Mouse (Mus musculus) kidney, postnatal 10 days (tissue): ENCODE measurements around the gene Cartpt.
"Not testable (repeated sequence)": the region's sequence is repeated elsewhere in the genome, so short reads cannot be mapped to it uniquely, and the experiment has no call there.

Experiments used
- DNase-seq: peaks from one replicate; pipeline ENCODE4 v3.0.0; 2021; ENCODE audit warnings: mixed read lengths

Gene Cartpt

DNA sequence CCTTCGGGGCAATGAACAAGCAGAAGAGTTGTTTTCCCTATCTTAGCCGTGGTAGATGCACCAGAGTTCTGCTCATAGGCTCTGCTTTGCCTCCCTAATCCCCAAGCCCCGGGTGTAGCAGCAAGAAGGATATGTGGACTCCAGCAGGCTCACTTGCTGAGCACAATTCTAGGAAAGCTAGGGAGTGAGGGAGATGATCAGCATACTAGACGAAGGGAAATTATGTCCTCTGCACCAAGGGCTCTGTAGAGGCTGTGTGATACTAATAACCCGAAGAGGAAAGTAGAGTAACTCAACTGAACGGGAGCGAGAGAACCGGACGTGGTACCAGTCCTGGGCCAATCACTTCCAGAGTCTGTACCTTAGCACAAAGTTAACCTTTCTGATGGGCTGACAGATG lies at the start of gene Cartpt:
Cartpt (minus strand) TSS at position 127 of the 400 bp plus-strand sequence.
- no peak for DNase-seq

DNA sequence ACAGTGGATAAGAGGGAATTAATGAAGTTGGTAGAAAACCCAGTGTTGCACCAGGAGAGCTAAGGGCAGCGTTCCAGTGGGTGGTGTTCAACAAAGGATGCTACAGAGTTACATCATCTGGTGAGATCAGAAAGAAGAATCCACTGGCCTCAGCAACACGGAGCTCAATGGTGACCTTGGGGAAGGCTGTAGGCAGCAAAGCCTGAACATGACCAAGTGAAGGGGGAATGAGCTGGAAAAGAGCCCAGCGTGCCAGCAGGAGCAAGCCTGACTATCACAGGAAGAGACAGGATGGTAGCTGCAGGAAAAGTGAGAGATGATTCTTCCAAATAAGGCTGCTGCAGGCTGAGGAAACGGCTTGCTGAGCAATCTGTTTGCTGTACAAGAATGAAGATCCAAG lies 46.5 kb upstream of the Cartpt start:
- DNase-seq: no peak

DNA sequence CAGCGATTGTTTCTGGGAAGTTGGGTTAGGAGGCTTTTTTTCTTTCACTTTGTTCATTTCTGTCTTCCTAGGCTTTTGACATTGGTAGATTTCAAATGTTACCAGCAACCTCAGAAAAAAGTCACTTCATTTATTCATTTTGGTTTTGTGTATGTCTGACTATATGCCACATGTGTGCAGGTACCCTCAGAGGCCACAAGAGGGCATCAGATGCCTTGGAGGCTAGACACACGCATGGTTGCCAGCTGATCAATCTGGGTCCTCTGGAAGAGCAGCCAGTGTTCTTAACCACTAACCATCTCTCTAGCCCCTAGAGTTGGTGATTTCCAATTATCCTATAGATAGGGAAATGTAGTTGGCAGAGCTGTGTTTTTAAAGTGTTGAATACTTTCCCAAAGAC lies 42.6 kb upstream of the Cartpt start:
- DNase-seq: no peak

DNA sequence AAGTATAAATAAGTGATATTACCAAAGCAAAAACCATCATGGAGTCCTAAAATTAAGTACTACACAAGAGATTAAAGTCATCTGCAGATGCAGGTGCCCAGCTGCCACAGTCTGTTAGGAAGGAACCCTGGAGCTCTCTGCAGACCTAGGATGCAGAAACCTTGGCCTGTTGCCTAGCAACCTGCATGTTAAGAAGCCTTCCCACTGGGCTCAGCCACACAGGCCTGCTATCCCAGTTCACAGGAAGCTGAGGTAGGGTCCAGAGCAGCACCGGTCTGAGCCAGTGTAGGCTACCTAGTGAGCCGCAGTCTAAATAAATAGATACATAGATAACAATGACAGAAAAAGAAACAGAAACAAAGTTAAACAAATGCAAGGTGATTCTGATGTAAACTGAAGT lies 39.7 kb upstream of the Cartpt start:
- DNase-seq: peak; percentile 15

DNA sequence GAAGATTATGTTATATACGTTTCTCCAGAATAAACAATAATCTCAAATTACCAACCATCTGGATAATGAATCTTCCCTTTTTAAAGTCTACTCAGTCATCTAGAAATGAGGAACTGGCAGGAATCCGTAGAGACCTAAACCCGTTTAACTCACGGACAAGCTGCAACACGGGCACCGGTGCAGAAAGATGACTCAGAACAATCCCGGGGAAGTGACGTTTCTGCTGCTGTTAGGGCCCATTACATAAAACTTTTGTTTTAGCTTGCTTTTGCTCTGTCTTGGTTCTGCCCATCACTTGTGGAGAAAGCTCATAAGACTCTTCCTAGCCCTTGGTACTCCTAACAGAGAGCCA lies 38.4 kb upstream of the Cartpt start:
- DNase-seq: no peak

DNA sequence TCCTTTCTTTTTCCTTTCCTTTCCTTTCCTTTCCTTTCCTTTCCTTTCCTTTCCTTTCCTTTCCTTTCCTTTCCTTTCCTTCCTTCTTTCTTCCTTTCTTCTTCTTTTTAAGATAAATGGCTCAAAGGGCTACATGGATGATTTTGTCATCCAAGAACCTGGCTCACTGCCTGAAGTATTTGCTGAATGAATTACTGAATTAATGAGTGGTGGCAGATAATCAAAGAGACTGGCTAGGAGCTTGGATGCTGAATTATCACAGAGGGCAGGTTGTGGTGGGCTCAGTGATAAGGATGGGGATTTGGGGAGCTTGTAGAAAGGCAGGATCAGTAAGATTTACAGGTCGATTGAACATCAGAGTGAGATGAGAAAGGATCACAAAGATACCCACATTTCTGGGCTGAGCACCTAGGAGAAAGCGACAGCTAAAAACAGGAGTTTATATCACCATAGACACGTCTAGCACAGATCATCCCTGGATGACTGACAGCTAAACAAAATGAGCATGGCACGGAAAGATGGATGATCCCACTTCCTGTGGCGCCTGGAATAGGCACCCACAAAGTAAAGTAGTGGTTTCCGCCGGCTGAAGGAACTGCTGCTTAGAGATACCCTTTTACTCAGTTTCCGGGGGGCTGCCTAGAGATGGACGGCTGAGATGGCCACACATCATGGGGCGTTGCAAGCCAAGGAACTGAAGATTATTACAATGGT lies 37.9 kb upstream of the Cartpt start:
- DNase-seq: no peak

DNA sequence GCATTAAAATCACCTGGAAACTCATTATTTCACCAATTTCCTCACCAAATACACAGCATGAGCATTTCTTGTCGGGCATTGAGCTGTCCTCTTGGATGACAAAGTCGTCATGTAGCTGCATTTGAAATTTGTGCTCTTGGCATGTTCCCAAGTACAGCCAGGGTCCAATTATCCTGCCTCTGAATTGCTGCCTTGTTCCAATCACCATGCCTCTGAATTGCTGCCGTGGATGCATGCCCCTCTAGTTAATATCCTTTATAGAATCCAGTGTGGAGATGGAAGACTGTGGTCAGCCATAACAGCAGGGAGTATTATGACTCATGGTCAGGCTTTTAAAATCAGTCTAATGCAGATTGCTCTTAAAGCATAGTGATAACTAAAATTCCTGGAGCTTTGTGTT lies 36.9 kb upstream of the Cartpt start:
- DNase-seq: no peak

DNA sequence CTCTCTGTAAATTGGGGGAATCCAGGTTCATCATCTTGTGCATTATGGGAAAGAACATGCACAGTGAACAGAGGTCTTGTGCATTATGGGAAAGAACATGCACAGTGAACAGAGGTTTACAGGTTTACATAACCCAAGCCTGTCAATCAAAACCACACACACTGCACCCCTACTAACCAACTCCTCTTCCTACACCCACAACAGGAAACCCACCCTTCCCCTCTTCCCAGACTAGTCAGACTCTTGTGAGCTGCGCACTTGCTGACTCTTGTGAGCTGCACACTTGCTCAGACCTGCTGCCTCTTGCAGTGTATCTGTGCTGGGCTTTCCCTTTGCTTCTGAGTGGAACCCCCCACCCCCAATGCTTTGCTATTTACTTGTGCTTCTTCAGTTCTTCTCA lies 31.5 kb upstream of the Cartpt start:
- DNase-seq: no peak

DNA sequence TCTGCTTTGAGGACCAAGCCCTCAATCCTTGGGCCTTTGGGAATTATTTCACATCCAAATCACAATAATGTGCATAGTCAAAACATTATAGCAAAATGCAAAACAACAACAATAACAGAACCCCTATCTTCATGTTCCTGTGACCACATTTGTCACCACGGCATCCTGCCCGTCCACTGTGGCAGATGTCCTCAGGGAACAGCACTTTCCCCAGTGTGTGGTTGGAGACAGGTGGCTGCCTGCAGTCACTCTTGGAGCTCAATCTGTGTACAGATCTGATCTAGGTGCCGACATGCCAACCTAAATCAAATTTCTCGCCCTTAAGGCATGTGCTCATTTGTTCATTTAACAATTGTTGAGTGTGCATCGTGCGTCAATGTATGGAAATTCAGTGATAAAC lies 30.6 kb upstream of the Cartpt start:
- no peak for DNase-seq

DNA sequence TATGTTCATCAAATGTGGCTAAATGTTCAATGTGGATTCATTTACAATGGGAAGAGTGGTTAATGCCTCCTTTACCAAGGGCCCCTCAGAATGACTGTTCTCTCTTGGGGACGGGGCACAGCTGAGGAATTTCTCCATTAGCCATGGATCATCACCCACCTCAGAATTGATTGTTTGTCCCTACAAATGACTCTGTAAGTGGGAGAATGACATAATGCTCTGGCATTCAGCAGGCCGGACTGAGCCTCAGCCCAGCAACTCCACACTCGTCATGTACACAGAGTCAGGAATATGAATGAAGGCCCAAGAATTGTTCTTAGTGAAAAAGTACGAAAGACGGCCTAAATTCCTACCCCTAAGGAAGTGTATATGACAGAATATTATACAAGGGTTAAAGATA lies 25.4 kb upstream of the Cartpt start:
- no peak for DNase-seq

DNA sequence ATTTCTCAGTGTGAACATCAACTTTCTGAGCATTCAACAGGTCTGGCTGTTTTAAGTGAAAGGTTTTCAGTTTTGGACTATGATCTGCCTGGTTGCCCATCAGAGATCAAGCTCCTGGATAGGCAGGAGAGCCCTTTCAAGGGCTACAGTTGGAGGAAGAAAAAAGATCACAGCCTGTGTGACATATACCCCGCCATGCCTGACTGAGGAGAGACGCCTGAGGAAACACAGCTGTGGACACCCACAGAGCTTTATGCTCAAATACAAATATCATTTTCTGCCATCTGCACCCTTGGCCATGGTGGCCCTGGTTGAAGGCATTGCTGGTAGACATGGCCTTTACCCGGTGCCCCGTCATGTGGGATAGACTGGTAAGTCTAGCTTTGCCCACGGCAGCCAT lies 14.7 kb upstream of the Cartpt start:
- no peak for DNase-seq

DNA sequence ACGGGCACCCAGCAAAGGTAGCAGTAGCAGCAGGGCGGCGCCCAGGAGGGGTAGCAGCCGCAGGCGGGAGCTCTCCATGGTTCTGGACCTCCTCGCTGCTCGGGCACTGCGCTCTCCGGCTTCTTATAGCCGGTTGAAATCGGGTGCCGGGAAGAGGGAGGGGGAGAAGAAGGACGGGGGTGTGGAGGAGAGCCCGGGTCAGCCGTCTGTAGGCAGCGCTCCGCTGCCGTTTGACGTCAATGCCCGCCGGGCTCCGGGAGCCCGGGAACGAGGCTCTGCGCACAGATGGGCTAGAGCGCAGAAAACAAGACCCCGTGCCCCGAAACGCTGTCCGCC lies 366 bp downstream of the Cartpt start:
- peak; percentile 85 for DNase-seq

DNA sequence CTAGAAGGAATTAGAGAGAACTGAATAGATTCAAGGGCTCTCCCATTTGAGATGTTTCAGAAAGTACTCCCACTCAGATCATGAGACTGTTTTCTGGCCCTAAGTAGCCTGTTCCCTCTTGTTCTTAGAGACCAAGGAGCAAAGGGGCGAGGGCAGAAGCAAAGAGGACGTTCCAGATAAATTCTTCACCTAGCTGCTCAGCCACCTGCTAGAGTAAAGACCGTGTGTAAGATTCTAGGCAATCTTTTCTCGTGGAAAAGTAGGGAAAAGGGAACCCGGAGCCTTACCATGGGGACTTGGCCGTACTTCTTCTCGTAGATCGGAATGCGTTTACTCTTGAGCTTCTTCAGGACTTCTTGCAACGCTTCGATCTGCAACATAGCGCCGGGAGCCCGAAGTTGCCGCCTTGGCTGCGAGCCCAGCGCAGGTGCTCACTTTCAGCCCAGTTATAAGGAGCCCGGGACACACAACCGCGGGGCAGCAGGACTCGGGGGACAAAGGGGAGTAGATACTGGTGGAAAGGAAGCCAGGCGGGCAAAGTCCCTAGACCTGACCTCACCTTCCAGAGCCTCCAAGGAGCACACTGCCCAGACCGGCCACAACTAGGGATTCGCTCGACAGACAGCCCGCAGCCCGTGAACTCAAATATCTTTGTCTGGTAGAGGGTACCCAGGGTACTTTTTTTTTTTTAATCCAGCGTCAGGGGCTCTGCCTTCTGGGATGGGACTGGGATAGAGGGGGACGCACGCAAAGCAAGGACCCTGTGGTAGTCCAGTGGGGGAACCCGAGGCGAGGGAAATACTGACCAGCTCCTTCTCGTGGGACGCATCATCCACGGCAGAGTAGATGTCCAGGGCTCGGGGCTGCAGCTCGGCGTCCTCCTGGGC lies 978 bp downstream of the Cartpt start:
- peak; percentile 12 for DNase-seq

DNA sequence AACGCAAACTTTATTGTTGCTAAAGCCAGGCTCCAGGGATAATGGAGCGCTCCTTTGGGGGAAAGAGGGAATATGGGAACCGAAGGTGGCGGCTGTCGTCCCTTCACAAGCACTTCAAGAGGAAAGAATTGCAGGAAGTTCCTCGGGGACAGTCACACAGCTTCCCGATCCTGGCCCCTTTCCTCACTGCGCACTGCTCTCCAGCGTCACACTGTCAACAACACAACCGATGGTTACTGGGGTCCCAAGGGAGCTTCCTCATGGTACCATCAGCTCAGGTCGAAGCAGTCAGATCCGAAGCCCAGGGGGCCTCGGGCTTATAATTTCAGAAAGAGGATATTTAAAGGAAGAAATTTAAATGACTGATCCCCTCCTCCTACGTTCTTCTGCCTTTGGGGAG lies 2.1 kb downstream of the Cartpt start:
- DNase-seq: no peak

DNA sequence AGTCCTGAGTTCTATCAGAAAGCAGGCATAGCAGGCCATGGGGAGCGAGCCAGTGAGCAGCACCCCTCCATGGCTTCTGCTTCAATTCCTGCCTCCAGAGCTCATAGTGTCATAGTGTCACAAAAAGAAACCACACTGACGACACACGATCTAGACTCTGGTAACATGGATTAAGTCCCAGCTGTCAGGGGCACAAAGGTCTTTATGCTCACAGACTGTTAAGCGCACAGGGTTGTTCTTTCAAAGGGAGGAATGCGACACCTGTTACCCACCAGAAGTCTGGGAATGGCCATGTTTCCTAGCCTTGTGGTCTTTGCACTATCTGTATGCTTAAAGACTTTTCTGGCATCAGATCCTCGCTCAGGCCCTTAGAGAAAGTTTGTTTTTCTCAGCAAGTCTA lies 15.3 kb downstream of the Cartpt start:
- no peak for DNase-seq

DNA sequence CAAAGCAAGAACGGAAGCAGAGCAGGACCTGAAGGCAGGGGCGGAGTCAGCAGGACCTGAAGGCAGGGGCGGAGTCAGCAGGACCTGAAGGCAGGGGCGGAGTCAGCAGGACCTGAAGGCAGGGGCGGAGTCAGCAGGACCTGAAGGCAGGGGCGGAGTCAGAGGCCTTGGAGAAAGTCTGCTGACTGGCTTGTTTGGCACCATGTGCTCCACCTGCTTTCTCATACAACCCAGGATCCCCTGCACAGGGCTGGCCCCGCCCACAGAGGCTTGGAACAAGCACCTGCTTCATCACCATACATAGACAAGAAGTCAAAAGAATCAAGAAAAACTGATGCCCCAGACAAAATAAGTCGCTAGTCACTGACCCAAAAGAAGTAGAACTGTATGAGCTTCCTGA lies 19.1 kb downstream of the Cartpt start:
- not testable (repeated sequence) for DNase-seq

DNA sequence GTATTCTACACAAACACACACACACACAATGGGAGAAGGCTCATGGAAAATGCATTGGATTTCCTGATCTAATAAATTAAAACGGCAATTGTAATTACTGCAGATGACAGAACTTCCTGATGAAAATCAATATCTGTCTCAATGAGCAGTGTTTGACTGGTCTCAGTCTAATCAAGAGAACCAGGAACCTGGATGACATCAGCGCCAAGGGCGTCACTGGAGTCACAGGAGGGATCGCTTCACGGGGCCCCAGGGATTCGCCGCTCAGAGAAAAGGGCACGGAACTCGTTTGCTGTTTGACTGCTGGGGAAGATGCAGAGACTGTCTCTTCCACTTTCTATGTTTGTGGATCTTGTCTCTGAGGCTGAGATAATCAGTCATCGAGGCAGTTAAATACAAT lies 21.2 kb downstream of the Cartpt start:
- no peak for DNase-seq

DNA sequence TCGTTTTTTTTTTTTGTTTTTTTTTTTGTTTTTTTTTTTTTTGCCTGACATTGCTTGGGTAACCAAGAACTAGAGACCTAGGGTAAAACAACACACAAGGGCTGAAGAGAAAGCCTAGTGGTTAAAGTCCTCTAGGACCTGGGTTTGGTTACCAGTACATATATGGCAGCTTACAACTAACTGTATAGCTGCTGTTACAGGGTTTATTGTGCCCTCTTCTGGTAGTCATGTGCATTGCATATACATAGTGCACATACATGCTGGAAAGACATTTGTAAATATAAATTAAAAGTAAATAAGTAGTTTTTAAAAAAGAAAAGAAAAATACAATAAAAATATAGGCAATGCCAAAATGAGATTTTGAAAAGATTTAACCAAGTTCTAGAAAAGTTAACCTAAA lies 28.8 kb downstream of the Cartpt start:
- no peak for DNase-seq

DNA sequence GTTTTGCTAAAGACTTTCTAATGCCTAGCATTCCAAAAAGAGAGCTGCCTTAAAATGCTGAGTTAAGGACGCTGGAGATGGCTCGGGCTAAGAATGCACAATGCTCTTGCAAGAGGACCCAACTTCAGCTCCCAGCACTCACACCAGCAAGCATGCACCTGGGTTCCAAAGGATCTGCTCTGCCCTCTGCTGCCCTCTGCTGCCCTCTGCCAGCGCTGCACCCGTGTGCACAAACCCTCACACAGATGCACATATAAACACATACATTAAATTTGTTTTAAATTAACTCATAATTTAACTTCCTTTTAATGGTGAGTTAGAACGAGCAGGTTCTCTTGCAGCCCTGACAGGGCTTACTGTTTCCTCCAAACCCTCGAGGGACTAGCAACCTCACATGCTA lies 32.5 kb downstream of the Cartpt start:
- DNase-seq: no peak

DNA sequence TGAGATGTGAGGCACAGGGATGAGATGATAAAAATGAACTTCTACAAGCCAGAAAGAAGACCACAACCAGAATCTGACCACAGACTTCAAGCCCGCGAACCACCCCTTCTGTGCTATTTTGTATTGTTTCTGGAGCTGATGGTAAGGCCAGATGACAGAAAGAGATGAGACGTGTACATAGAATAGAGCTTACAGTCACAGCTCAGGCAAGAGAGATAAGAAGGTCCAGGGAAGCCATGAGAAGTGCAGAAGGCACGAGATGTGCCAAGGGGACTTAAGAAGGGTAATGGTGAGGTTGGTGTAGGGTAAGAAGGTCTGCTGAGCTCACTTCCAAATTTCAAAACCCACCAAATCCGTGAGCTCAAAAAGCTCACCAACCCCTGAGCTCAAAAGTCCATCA lies 36.6 kb downstream of the Cartpt start:
- no peak for DNase-seq

DNA sequence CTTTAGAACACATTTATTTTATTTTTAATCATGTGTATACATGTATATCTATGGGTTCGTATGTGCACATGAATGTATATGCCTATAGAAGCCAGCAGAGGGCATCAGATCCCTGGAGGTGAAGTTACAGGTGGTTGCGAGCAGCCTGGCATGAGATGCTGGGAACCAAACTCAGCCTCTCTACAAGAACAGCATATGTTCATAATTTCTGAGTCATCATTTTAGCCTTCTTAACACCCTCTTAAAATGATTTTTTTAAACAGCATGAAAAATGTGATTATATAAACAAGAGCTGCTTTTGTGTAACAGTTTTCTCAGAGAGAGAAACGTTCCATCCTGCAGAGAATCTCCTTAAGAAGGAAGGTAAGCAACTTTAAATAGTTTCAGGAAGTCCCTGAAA lies 40.2 kb downstream of the Cartpt start:
- DNase-seq: peak; percentile 2

DNA sequence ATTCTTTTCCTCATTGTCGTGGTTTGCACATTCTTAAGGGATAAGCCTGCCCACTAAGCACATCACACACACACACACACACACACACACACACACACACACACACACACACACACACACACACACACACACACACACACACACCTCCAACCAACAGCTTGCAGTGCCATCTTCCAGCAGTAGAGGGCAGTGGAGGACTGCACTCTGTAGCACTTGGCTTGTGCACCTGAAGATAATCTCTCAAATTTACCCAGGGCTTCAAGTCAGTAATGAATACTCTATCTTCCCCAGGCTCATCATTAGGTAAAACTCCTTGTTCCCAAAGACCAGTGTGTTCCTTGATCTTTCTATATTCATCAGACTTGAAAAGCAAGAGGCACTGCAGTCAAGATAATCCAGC lies 41.8 kb downstream of the Cartpt start:
- peak; percentile 59 for DNase-seq

DNA sequence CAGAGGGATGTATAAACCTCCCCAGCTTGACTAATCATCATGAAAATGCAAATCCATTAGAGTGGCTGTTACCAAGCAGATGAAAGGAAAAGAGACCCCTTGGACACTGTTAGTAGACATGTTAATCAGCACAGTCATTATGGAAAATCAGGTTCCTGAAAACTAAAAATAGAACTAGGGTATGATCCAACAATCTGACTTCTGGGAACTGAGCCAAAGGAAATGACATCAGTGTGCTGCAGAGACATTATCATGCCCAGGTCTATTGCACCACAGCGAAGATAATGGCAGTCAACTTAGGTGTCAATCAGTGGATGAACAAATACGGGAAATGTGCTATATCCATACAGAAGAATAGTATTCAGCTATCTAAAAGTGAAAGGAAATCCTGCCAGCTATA lies 43.0 kb downstream of the Cartpt start:
- no peak for DNase-seq

DNA sequence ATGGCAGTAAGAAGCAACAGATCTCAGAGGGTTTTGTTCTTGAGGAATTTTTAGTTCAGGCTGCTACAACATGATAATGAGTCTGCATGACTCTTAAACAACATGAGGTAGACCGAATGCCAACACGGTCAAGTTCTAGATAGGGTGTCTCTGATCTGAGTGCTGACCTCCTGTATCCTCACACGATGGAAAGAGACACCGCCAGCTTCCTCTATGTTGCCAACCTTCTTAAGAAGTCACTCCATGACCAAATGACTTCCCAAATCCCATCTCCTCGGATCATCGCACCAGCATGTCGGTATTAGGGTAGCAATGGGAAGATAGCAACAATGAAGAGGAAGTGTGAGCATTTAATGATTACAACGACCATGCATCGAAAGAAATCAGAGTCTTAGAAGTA lies 43.6 kb downstream of the Cartpt start:
- DNase-seq: no peak

DNA sequence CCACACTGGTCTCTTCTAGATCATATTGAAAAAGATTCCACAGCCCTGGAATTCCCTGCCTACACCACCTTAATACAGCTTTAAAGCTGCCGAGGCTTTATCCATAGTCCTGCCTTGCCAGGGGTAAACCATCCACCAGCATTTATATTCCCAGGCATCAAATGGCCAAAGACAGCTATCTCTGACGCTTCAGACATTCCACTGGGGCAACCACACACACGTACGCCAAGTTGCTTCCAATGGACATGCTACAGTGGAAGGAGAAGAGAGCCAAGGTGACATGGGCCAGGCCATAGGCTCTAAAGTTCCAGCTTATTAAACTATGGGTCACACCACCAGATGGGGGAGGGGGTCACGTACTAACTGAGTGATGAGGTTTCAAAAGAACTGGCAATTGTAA lies 45.7 kb downstream of the Cartpt start:
- DNase-seq: no peak
